Mouse (Mus musculus): ENCODE results near the gene Zfand3.

Zfand3 gene

GRCm38 (mm10) chr17:30105369-30105768, 100.8 kb downstream of the Zfand3 start:
- DNase-seq (ENCODE audit: low spot score) = peak; percentile 29

- DNase-seq (ENCODE audit: low spot score) = no peak
Measured at GRCm38 (mm10) chr17:30110678-30111077, 106.1 kb downstream of the Zfand3 start.

GRCm38 (mm10) chr17:30111556-30111955, 107.0 kb downstream of the Zfand3 start:
- no peak for DNase-seq (ENCODE audit: low spot score)

- DNase-seq (ENCODE audit: low spot score) = no peak
Measured at GRCm38 (mm10) chr17:30112080-30112479, 107.5 kb downstream of the Zfand3 start.

DNA sequence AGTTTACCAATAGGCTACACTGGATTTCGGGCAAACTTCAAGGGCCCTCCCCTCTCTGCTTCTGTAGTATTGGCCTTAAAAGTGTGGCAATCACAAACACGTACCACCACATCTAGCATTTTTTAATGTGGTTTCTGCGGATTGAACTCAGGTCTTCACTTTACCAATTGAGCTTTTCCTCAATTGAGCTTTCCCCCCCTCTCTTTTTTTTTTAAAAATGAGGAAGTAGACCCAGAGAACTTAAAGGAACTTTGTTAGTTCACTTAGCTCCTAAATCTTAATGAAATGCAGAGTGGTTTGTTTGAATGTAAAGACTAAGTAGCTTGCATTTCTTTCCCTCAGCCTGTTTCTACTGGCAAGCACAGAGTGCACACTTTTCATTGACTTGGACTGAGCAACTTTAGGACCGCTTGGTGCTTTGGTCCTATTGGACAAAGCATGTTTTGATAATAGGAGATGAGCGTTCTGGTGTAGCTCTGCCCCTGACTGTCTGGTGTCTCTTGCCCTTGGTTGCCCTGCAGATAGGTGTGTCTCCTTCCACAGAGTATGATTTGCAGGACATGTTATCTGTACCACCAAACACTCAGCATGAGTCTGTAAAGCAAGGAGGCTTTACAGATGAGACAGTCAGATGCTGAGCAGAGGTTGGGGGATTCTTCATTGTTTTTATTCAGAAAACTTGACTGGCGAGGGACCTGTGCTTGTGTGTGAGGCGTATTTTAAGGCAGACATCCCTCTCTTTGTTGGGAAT, 108.2 kb downstream of the Zfand3 start:
- no peak for DNase-seq (ENCODE audit: low spot score)

GRCm38 (mm10) chr17:30114761-30115160, 110.2 kb downstream of the Zfand3 start:
- DNase-seq (ENCODE audit: low spot score) = peak; percentile 38

- no peak for DNase-seq (ENCODE audit: low spot score)
Measured at GRCm38 (mm10) chr17:30116226-30116625, 111.7 kb downstream of the Zfand3 start.

- no peak for DNase-seq (ENCODE audit: low spot score)
Measured at GRCm38 (mm10) chr17:30118036-30118435, 113.5 kb downstream of the Zfand3 start.

GRCm38 (mm10) chr17:30122278-30122677, 117.7 kb downstream of the Zfand3 start:
- no peak for DNase-seq (ENCODE audit: low spot score)

DNA sequence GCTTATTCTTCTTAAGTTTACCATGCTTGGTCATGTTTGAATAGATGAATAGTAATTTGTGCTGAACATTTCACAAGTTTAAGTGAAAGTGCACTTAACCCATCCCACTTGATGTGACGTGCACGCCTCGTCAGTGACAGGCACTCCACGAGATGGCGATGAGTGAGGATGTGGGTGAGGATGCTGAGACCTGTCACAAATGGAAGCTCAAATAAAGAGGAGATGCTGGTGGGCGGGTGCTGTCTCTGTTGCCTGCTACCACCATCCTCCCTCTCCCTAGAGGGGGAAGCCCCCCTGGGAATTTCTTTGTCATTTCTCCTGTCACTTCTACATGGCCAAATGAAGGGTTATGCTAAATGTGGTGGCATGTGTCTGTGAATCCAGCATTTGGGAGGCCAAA, 123.9 kb downstream of the Zfand3 start:
- no peak for DNase-seq (ENCODE audit: low spot score)

DNA sequence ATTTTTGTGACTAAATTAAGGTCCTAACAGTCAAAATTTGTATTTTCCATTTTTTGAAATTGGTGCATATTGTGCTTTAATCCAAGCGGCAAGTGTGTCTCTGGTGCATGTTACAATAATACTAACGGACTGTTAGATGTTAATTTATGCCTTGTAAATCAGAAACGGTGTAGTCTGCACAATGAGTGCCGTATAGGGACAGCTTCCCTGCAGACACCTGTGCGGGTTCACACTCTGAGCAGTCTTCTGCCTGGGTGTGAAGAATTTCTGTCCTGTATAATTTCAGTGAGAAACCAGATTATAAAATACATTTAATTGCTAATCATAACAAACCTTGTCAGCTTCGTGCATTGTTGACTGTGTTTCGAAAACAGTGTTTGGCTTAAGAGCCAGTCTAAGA, 124.7 kb downstream of the Zfand3 start:
- DNase-seq (ENCODE audit: low spot score) = no peak

DNA sequence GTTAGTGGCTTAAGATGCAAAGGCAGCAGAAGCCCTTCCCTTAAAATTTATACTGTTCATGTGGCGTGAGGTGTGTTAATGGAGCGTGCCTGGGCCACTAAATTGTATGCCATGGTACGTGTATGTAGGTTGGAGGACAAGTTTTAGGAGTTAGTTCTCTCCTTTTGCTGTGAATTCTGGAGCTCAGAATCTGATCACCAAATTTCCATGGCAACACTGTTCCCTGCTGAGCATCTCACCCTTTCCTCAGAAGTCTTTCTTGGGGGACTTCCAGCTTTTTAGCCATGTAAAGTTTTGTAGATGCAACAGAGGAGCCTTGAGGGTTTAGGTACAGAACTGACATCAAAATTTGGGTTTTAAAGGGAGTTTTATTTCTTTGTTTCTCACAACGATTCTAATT, 125.8 kb downstream of the Zfand3 start:
- no peak for DNase-seq (ENCODE audit: low spot score)

DNA sequence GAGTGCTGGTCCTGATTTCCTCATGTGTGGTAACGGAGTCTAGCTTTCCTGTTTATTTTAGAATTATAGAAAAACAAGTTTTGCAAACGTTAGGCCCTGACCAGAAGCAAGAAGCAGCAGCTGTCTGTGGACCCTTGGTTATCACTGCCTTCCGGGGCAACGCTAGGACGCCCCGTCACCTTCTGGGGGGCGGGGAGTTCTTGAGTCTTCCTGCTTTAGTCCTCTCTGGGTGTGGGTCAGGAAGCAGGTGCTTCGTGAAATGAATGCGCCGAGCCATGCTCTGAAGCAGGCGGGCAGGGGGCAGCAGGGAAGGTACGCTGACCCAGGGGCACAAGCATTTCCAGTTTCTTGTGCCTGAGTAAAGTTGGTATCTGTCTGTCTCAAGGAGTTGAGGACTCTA, 129.1 kb downstream of the Zfand3 start:
- no peak for DNase-seq (ENCODE audit: low spot score)

DNA sequence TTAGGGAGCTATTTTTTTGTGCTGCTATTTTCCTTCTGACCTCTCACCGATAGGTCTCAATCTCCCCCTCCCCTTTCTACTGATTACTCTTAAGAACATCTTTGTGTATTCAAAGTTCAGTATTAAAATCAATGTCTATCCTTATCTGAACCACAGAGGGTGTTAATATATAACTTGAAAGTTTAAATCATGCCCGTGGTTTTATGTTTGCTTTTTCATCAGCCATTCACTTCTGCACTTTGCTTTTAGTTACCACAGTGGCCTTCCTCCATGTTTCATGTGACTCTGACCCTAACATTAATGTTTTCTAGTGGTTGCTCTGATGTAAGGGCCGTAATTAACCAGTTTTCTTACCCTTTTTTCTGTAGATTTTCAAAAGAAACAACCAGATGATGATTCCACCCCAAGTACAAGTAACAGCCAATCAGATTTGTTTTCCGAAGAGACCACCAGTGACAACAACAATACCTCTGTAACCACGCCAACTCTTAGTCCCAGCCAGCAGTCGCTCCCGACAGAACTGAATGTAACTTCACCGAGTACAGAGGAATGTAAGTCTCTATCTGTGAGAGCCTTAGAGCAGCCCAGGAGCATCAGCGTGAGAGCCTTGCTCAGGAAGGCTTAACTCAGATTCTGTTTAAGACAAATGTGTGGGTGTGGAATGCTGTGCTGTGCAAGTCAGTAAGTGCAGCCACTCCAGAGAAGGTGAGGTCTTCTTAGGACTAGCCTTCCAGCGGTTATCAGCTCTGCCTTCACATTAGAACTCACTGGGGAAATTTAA, 130.6 kb downstream of the Zfand3 start:
- DNase-seq (ENCODE audit: low spot score) = no peak

DNA sequence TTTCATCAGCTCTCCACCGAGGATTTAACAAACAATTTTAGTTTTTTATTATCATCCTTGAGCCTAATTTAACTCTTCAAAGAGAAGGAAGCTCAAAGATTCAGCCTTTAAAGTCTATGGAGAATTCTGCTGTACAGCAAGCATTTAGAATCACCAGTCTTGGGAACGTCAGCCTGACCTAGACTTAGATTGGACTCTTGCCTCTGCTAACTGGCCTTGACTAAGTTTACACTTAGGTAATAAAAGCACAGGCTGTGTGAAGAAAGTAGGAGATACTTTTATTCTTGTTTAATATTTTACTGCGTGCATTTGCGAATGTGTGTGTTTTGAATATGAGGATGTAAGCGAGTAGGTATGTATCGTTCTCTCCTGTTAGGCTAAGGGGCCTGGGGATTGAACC, 131.4 kb downstream of the Zfand3 start:
- DNase-seq (ENCODE audit: low spot score) = no peak

- no peak for DNase-seq (ENCODE audit: low spot score)
Measured at GRCm38 (mm10) chr17:30136684-30137083, 132.2 kb downstream of the Zfand3 start.

GRCm38 (mm10) chr17:30137115-30137514, 132.6 kb downstream of the Zfand3 start:
- no peak for DNase-seq (ENCODE audit: low spot score)

- no peak for DNase-seq (ENCODE audit: low spot score)
Measured at GRCm38 (mm10) chr17:30144114-30144513, 139.6 kb downstream of the Zfand3 start.

GRCm38 (mm10) chr17:30145596-30146149, 141.1 kb downstream of the Zfand3 start:
- DNase-seq (ENCODE audit: low spot score) = no peak

GRCm38 (mm10) chr17:30146555-30146954, 142.0 kb downstream of the Zfand3 start:
- no peak for DNase-seq (ENCODE audit: low spot score)

DNA sequence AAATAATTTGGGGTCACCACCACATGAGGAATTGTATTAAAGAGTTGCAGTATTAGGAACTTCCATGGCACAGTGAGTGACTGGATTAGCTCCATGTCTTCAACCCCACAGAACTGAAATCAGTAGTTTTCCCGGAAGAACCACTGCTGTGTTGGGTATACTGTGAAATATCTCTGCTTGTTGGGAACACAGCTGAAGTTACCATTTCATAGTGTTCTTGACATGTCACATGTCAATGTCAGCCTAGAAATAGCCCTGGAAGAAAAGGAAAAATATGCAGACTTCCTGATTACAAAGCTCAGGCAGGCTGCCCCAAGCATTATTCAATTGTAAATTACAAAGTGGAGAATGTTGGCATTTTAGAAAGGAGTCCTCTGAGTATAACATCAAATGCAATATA, 143.4 kb downstream of the Zfand3 start:
- DNase-seq (ENCODE audit: low spot score) = no peak

DNA sequence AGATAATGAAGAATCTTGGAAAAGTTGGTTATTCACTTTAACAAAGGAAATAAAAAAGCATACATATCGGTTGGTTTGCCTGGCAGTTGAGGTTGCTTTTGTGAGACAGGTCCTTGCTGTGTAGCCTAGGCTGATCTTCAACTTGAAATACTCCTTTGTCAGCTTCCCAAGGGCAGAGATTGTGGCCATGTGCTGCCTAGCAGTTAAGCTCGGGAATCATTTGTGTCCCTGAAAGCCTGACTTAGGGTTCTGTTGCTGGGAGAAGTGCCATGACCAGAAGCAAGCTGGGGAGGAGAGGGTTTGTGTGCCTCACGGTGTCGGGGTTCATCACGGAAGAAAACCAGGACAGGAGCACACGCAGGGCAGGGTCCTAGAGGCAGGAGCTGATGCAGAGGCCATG, 143.8 kb downstream of the Zfand3 start:
- no peak for DNase-seq (ENCODE audit: low spot score)

GRCm38 (mm10) chr17:30149911-30150310, 145.4 kb downstream of the Zfand3 start:
- DNase-seq (ENCODE audit: low spot score) = peak; percentile 29

Measured in retina, embryonic 14.5 days (tissue).